Mouse (Mus musculus) heart, postnatal 14 days (tissue): ENCODE results near the gene Syn3. TPM values are rescaled to one million over a fixed set of nuclear protein-coding genes. Genes with fewer than 3 reads are reported as not detected.

Experiments used
- DNase-seq, 2 experiments: peaks; one replicate each; pipeline ENCODE4 v3.0.0; 2021 to 2022
- intact Hi-C: fragments of 180-260 bp; cut with DNase I; formaldehyde crosslinking; loops from one replicate; pipeline ENCODE4 v1.15.1; 2025
- total RNA-seq, 2 experiments: library from RNA; stranded (reverse); gene quantifications; 2 replicates each; pipeline ENCODE4 v1.2.3; 2021

The Syn3 gene
- total RNA-seq, 2 experiments from 2014 or later = 0.32 to 0.36 TPM

DNA sequence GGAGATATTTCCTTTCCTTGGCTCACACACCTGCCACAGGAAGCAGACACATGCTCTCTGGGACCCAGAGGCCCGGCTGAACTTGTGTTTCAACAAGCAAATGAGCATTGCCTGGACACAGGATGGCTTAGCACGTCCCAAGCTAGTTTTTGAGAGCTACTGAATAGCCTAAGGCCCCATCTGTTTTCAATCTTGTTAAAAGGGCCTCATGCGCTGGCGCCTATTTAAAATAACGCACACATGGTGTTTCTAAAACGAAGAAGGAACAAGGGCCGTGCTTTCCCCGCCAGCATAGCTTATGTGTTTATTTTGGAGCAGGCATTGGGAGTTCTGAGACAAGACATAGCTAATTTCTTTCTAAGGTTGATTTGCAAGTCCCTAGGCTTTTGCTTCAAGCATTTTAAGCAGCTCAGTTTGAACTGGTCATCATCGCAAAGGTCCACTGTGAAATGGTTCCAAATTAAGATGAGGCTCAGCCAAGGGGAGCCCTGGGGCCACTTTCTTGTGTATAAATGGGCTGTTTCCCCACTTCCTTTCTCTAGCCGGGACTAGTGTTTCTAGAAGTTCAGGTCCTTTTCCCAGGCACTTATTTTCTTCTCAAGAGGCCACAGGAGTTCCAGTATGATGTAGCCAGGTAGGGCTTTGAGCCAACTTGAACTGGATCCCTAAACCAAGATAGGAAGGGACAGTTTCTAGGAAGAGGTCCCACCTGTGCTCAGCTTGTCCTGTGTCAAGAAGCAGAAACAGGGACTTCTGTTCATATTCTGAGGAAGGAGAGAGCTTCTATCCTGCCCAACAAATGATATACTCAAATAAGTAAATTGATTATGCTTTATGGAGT is 72.8 kb downstream of the Syn3 start:
- peak; percentile 23 to 27 for DNase-seq
- intact Hi-C loops = no loop called here

- intact Hi-C loops = no loop called here
- DNase-seq = no peak
These were observed 76.8 kb downstream of the Syn3 start for GRCm38 (mm10) chr10:86421731-86422370.

GRCm38 (mm10) chr10:86418931-86419330 is 79.8 kb downstream of the Syn3 start:
- intact Hi-C loops = no loop called here
- peak; percentile 37 to 52 for DNase-seq

DNA sequence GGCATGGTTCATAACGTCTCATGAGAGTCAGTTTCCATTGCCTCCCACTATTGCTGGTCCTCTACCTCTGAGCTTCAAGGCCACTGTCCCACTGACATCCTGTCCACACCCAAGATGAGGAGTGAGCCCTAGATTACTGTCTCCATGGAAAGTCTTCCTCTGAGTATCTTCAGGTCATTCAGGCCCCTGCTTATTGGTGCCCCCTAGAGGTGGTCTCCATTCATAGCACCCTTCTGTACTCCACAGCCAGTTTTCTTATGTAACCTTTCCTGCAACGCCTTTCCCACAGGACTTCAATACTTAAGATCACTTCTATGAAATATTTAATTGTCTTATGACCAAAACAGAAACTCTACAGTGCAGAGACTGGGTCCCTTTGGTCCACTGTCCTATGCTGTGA is 80.4 kb downstream of the Syn3 start:
- no peak for DNase-seq
- intact Hi-C loops = no loop called here

DNA sequence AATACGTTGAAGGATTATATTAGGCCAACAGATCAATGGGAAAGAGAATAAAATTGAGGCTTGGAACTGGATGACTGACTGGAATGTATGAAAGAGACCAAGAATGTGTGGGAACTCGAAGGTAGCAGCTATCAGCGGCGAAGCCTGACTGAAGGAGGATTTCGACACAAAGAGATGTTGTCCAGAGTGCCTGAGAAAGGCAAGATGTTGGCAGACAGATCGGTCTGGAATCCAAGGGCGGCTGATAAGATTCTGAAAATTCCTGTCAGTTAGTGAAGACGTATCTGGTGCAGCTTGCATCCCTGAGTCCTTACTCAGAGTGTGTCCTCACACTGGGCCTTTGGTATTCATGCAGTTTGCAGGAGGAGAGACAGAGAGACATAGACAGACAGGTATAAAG is 81.9 kb downstream of the Syn3 start:
- intact Hi-C loops = no loop called here
- DNase-seq = peak; percentile 17 to 25

DNA sequence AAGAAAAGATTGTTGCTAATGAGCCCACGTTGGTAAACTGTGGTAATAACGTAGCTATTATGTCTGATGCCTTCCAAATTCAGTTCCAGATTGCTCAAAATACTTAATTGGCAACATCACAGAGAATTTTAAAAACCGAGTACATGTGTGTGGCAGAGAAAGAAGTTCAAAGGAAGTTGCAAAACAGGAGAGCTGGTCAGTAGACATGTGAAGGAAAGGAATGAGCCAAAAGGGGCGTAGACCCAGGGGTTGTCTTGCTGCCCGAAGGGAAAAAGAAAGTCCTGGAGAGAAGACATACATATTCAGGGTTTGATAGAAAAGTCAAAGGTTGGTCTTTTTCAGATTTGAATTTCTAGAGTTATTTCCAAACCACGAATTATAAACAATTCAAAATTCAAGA is 87.8 kb downstream of the Syn3 start:
- intact Hi-C loops = no loop called here
- DNase-seq = no peak

- DNase-seq = no peak
These were observed 91.7 kb downstream of the Syn3 start for GRCm38 (mm10) chr10:86406952-86407351.

DNA sequence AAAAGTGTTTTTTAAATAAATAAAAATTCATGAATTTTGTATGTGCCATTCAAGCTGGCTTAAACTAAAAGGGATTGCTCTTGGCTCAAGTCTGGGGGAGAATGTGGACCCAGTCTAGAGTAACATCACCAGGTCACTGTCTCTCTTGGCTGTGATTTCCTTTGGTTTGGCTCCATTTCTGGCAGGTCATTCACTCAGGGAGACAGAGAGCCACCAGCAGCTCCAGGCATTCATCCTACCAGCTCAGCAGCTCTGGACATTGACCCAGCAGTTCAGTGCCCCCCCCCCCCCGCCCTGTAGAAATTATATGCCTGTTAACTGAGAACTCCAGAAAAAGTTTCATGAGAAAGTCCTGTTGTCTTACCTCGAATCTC is 100.4 kb downstream of the Syn3 start:
- intact Hi-C loops = no loop called here
- DNase-seq = no peak

More at GRCm38 (mm10) chr10:86406952-86407351, 91.7 kb downstream of the Syn3 start:
- intact Hi-C loops = no loop called here

- DNase-seq = no peak
- intact Hi-C loops = no loop called here
These were observed 100.9 kb downstream of the Syn3 start for GRCm38 (mm10) chr10:86397577-86398346.

DNA sequence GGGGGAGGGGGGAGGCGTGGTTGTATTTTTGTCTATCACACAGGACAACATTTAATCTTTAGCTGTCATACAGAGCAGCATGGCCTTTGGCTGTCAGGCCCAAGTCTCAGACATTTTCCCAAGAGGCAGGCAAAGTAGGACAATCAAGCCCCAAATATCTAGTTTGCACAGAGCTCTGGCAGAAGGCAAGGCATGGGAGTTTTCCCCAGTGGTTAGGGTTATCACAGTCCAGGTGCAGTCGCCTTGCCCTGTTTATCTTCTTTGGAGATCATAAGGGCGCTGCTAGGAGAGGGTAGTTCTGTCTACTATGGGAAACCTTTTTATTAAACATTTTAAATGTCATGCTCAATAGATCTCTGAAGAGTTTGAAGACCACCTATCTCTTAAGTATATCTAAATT is 106.3 kb downstream of the Syn3 start:
- intact Hi-C loops = no loop called here
- no peak for DNase-seq

DNA sequence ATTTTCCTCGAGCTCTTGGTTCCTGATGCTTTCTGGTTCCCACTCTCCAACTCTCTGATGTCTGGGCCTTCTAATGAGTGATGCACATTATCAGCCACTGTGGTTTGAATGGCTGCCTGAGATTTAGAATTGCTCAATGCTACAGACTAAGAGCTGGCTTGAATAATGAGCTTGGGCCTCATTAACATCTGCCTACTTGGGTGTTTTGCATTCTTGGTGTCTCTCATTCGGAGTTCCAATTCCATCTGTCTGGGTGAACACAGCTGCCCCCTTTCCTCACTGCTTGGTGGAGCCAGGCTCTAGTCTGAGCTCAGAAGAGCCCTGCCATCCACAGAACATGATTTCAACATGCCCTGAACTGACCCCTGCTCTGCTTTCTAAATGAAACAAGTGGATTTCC is 108.8 kb downstream of the Syn3 start:
- no peak for DNase-seq
- intact Hi-C loops = no loop called here

DNA sequence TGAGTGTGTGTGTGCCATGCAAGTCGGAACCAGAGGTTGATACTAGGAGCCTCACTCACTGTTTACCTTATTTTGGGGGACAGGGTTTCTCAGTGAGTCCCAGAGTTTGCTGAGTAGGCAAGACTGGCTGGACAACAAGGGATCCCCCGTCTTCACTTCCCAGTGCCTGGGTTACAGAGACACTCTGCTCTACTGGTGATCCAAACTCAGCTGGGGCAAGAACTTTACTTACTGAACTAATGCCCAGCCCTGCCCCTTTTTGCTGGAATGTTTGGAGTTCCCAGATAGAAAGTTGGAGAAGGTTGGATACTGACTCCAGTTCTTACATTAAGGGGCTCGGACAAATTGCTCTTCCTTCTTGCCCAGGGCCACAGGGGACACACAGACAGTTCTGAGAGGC is 109.3 kb downstream of the Syn3 start:
- intact Hi-C loops = no loop called here
- DNase-seq = no peak

DNA sequence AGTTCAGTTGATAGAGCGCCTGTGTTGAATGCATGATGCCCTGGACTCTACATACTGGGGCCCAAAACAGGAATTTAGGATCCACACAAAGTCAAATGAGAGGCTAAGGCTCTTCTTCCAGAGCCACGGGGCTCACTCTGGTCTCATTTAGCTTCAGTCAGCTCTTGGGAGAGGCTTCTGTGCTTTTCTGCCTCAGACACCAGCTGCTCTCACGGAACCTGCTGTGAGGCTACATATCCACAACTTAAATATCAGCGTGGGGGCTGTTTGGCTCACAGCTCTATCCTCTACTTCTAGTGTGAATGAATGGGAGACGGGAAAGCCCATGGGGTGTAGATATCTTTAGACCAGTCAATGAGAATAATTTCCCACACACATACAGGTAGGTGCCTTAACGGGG is 109.9 kb downstream of the Syn3 start:
- intact Hi-C loops = no loop called here

GRCm38 (mm10) chr10:86387821-86388440 is 110.8 kb downstream of the Syn3 start:
- intact Hi-C loops = no loop called here

More for the DNA sequence above, 109.9 kb downstream of the Syn3 start:
- no peak for DNase-seq

GRCm38 (mm10) chr10:86386232-86386631 is 112.5 kb downstream of the Syn3 start:
- intact Hi-C loops = no loop called here
- DNase-seq = no peak

More at GRCm38 (mm10) chr10:86387821-86388440, 110.8 kb downstream of the Syn3 start:
- DNase-seq = no peak

GRCm38 (mm10) chr10:86385656-86386055 is 113.0 kb downstream of the Syn3 start:
- intact Hi-C loops = no loop called here
- no peak for DNase-seq

DNA sequence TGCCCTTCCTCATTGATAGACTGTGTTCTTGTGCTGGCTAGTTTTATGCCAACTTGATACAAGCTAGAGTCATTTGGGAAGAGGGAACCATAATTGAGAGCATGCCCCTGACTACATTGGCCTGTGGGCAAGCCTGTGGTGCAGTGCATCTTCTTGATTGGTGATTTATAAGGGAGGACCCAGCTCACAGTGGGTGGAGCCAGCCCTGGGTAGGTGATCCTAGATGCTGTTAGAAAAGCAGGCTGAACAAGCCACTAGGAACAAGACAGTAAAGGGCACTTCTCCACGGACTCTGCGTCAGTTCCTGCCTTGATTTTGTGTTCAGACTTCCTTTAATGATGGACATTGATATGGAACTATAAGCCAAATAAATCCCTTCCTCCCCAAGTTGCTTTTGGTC is 114.0 kb downstream of the Syn3 start:
- no peak for DNase-seq
- intact Hi-C loops = no loop called here

DNA sequence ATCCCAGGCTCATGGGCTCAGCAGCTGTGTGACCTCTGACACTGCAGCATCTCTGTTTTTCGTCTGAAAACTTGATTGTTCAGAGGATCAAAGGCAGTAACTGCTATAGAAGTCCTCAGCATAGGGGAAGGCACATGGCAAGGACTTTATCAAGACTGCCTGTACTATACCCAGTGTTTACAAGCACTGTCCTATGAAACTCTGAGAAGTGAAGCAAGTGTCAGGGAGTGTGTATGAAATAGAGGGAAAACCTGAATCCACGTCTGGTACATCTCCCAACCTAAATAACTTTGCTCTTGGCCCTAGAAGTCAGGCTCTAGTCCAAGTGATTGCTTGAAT is 116.8 kb downstream of the Syn3 start:
- intact Hi-C loops = no loop called here

GRCm38 (mm10) chr10:86381150-86381921 is 117.4 kb downstream of the Syn3 start:
- intact Hi-C loops = no loop called here
- no peak for DNase-seq

More for the DNA sequence above, 116.8 kb downstream of the Syn3 start:
- DNase-seq = no peak

GRCm38 (mm10) chr10:86380626-86381025 is 118.1 kb downstream of the Syn3 start:
- DNase-seq = no peak
- intact Hi-C loops = no loop called here
